In the genomic region with DNA sequence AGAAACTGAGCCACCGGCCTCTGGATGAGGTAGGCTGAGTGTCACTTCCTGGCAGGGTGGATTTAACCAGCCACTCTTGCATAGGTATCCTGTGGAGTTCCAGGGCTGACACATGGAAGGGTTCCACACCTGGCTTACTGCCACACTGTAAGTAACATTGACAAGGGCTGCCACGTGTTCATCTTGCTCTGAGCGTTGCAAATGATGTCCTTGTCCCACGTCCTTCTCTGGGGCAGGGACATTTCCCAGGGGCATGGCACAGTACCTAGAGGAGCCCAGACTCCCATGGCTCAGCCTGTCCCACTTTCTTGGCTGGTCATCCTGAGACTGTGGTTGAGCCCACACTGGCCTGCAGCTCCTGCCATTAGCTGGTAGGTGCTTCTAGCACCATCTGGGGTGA, we compare ENCODE assay signal across 20 mouse cellular contexts.
A peak's percentile ranks its signal among the peaks of the same experiment; 100 is the strongest.
DNase-seq lines count a peak whose midpoint lies in the region; ATAC-seq and TF ChIP-seq lines count a peak whose summit lies in the region.
"Had no signal": no experiment of that assay in that cellular context is flagged by ENCODE, and none has a peak within 500 bp of the region (broad histone marks: within the 10 kb centered on the region; RNA-seq: fewer than 3 reads in every experiment).

No protein-coding gene starts in this region.

- WGBS in hindbrain, embryonic 14.5 days: 69% methylated on average over 4 of the region's 4 CpGs
- WGBS in midbrain, postnatal 0 days: 69% methylated on average over 4 of the region's 4 CpGs
- 76% methylated on average over 4 of the region's 4 CpGs for WGBS in kidney, embryonic 15.5 days

- H3K4me3 ChIP-seq in layer of hippocampus, adult 2 months: no peak overlapping the region
- H3K4me3 ChIP-seq in hindbrain, embryonic 14.5 days (replicated peaks; ENCODE audit: low read length): no peak overlapping the region
- H3K4me3 ChIP-seq in midbrain, postnatal 0 days (ENCODE audit: low read depth, low read length): no peak overlapping the region
- H3K4me3 ChIP-seq in kidney, embryonic 15.5 days (replicated peaks): no peak overlapping the region
- H3K4me3 ChIP-seq: embryonic facial prominence, embryonic 12.5 days; forebrain, embryonic 12.5 days; limb, embryonic 13.5 days; liver, embryonic 12.5 days; midbrain, embryonic 12.5 days had no signal

- no peak overlapping the region for H3K9ac ChIP-seq in hindbrain, embryonic 14.5 days
- no peak overlapping the region for H3K9ac ChIP-seq in midbrain, postnatal 0 days (replicated peaks; ENCODE audit: low read length, poor library complexity, severe bottlenecking)
- H3K9ac ChIP-seq in kidney, embryonic 15.5 days: no peak overlapping the region
- H3K9ac ChIP-seq: embryonic facial prominence, embryonic 12.5 days; forebrain, embryonic 12.5 days; limb, embryonic 13.5 days; liver, embryonic 12.5 days had no signal

- DNase-seq in adrenal gland, adult 8-10 months: peak; percentile 50
- DNase-seq in adrenal gland, adult 18-20 months (ENCODE audit: low spot score in 2 of 2): no peak
- no peak for DNase-seq in layer of hippocampus, adult 2 months (ENCODE audit: low spot score in 2 of 2)
- DNase-seq in layer of hippocampus, postnatal 25 days (ENCODE audit: extremely low spot score in 1 of 2, low spot score in 1 of 2): no peak
- no peak for DNase-seq in hindbrain, embryonic 14.5 days (ENCODE audit: low spot score)
- DNase-seq in midbrain, postnatal 0 days (ENCODE audit: low spot score): no peak
- no peak for DNase-seq in heart, postnatal 4 days
- DNase-seq: cerebellum, adult 2 months; cerebellum, postnatal 25 days; lung, adult 18-20 months; lung, postnatal 10 days; right cerebral cortex, postnatal 25 days; spleen, adult 18-20 months had no signal

- no peak for ATAC-seq in hindbrain, embryonic 14.5 days (ENCODE audit: low FRiP score)
- no peak for ATAC-seq in midbrain, postnatal 0 days (ENCODE audit: low FRiP score)
- ATAC-seq in kidney, embryonic 15.5 days (replicated peaks; ENCODE audit: low FRiP score): no peak
- ATAC-seq: intestine, embryonic 16.5 days; liver, embryonic 12.5 days had no signal

- no peak for TF ChIP-seq CTCF in layer of hippocampus, adult 2 months (conservative IDR thresholded peaks at IDR 0.05)
- no peak for TF ChIP-seq CTCF in midbrain, postnatal 0 days (IDR thresholded peaks at IDR 0.05)

- peak overlapping the region; percentile 53 for H3K27ac ChIP-seq in layer of hippocampus, adult 2 months
- peak overlapping the region; percentile 70 for H3K27ac ChIP-seq in hindbrain, embryonic 14.5 days
- H3K27ac ChIP-seq in midbrain, postnatal 0 days (ENCODE audit: low read depth, low read length): 0 out of 2 replicates have a peak overlapping the region, but pooled peaks have one; percentile 33
- no peak overlapping the region for H3K27ac ChIP-seq in kidney, embryonic 15.5 days
- H3K27ac ChIP-seq: embryonic facial prominence, embryonic 12.5 days; forebrain, embryonic 12.5 days; limb, embryonic 13.5 days; liver, embryonic 12.5 days had no signal

- no peaks in the 10 kb centered on the region for H3K9me3 ChIP-seq in hindbrain, embryonic 14.5 days (ENCODE audit: control insufficient read depth, low read length)
- H3K9me3 ChIP-seq in midbrain, postnatal 0 days (ENCODE audit: low read length): no peaks in the 10 kb centered on the region
- no peaks in the 10 kb centered on the region for H3K9me3 ChIP-seq in kidney, embryonic 15.5 days (replicated peaks)
- H3K9me3 ChIP-seq: embryonic facial prominence, embryonic 12.5 days; forebrain, embryonic 12.5 days; limb, embryonic 13.5 days; liver, embryonic 12.5 days; midbrain, embryonic 12.5 days had no signal

- peaks cover 16% of the 10 kb centered on the region; the same call in 1 of the 2 replicates for H3K4me1 ChIP-seq in hindbrain, embryonic 14.5 days (replicated peaks; ENCODE audit: control insufficient read depth, insufficient read depth, low read length)
- H3K4me1 ChIP-seq in midbrain, postnatal 0 days (ENCODE audit: insufficient read depth, low read length): peaks cover 8% of the 10 kb centered on the region
- peaks cover 5% of the 10 kb centered on the region; the same call in 1 of the 2 replicates for H3K4me1 ChIP-seq in kidney, embryonic 15.5 days
- H3K4me1 ChIP-seq: liver, embryonic 12.5 days had no signal

- no peak overlapping the region for H3K4me2 ChIP-seq in hindbrain, embryonic 14.5 days (replicated peaks)
- no peak overlapping the region for H3K4me2 ChIP-seq in midbrain, postnatal 0 days (ENCODE audit: low read depth, low read length, poor library complexity, severe bottlenecking)
- no peak overlapping the region for H3K4me2 ChIP-seq in kidney, embryonic 15.5 days
- H3K4me2 ChIP-seq: forebrain, embryonic 12.5 days; limb, embryonic 13.5 days; liver, embryonic 12.5 days; midbrain, embryonic 12.5 days had no signal

- no peaks in the 10 kb centered on the region for H3K27me3 ChIP-seq in hindbrain, embryonic 14.5 days (ENCODE audit: control insufficient read depth, insufficient read depth, low read length)
- no peaks in the 10 kb centered on the region for H3K27me3 ChIP-seq in midbrain, postnatal 0 days (ENCODE audit: insufficient read depth, low read length)
- peaks cover 30% of the 10 kb centered on the region for H3K27me3 ChIP-seq in kidney, embryonic 15.5 days

- H3K36me3 ChIP-seq in hindbrain, embryonic 14.5 days (replicated peaks; ENCODE audit: control insufficient read depth, insufficient read depth): 0 out of 2 replicates have a peak, but pooled peaks cover 4% of the 10 kb centered on the region
- H3K36me3 ChIP-seq in midbrain, postnatal 0 days (ENCODE audit: insufficient read depth, low read length): 0 out of 2 replicates have a peak, but pooled peaks cover 6% of the 10 kb centered on the region
- H3K36me3 ChIP-seq in kidney, embryonic 15.5 days: no peaks in the 10 kb centered on the region
- H3K36me3 ChIP-seq: embryonic facial prominence, embryonic 12.5 days; forebrain, embryonic 12.5 days; limb, embryonic 13.5 days; liver, embryonic 12.5 days had no signal
